Mouse (Mus musculus) T-helper 17 cell (primary cell): ENCODE measurements at regions not wholly inside any gene's neighbourhood (a gene's known extent, or its start where the extent isn't known, plus 50 kb on each side); places are given as distances from the start of the nearest gene placed in this dataset.

Experiments used
- in situ Hi-C, 2 experiments: fragments of 300-600 bp; cut with MboI, MseI; formaldehyde crosslinking; loops; 1 replicate in 1 of 2; 2 replicates in 1 of 2; pipeline ENCODE4 v1.15.1; 2025; ENCODE audit warnings: high pct_unique_total_duplicates in 2 of 2

DNA sequence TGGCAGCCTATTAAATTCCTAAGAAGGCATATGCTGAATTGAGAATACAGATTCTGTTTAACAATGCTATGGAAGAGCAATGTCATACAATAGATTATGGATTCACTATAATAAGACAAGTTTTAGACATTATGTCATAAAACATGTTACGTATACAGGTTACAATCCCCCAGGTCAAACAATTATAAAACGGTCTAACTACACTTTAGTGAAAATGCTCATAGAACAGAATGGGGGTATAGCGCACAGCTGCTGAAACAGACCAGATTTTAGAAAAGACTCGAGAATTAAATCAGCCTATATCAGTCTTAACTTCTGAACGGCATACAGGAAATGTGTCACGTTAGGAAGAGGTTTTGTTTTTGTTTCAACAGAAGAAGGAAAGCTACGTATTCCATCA is 660.5 kb upstream of the Sel1l start:
- in situ Hi-C loops: loop anchor here in 1 of 2 experiments (25.0 kb wide), 1 partner anchor 703 kb away; no protein-coding TSS in a partner anchor

DNA sequence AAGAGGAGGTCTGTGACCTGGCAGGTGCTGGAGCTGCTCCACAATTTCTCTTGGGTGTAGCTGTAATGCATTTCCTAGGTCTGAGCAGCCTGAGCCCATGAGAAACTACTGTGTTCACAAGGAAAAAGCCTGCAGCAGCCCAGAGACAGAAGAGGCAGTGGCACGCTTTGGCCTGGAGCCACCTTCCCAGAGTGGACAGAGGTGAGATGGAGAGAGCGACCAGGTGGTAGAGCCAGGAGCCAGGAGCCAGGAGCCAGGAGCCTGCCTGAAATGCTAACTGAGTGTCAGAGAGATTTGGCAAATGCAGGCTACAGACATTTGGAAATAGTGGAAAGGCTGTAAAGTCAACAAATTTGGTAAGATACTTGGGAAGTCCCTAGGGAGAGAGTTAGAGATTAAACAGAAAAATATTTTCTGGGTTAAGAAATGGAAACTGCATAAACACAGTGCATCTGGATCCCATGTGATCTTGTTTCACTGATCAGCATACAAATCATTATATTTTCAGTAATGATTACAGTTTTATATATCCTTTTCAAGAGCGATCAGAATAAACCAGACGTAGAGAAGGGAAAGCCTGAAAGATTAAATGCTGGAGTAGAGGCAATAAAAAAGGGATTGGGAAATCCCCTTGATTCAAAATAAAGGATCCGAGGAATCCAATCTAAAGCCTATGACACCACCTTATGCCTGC is 660.0 kb upstream of the Sel1l start:
- in situ Hi-C loops: loop anchor here in 1 of 2 experiments (25.0 kb wide), 1 partner anchor 703 kb away; no protein-coding TSS in a partner anchor

DNA sequence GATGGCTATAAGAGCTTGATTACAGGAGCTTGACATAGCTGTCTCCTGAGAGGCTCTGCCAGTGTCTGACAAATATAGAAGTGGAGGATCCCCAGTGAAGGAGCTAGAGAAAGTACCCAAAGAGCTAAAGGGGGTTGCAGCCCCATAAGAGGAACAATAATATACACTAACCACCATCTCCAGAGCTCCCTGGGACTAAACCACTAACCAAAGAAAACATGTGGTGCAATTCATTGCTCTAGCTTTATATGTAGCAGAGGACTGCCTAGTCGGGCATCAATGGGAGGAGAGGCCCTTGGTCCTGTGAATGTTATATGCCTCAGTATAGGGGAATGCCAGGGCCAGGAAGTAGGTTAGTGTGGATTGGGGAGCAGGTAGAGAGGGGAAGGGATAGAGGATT is 635.0 kb upstream of the Sel1l start:
- in situ Hi-C loops: no loop called here

DNA sequence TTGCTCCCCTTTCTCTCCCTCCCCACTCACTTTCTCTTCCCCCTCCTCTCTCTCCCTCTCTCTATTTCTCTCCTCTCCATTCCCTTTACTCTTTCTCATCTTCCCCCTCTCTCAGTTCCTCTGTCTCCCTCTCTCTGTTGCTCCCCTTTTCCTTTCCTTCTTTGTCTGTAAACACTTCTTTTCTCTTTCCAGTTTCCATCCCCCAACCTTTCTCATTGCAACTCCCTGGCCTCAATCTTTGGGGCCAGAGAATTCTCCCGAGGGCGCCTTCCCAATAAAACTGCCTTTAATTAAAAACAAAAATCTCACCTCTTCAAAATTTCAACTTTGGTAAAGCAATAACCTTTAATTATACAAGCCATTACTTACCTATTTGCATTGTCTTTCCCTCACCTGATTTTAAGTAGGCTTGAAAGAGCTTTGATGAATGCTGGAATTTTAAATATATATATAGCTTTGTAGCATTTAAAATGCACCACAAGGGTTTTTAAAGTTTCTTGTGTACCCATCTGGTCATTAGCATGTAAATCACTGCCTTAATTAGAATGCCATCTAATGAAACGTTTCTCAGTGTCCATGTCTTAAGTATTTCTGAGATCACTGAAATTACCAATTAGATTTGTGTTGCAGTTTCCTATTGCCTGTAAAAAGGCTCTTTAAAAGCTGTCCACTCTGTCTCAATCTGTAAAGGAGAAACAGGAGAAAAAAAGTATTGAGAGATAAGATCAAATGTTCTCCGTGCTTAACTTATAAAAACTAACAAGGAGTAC is 625.5 kb upstream of the Sel1l start:
- in situ Hi-C loops: no loop called here

DNA sequence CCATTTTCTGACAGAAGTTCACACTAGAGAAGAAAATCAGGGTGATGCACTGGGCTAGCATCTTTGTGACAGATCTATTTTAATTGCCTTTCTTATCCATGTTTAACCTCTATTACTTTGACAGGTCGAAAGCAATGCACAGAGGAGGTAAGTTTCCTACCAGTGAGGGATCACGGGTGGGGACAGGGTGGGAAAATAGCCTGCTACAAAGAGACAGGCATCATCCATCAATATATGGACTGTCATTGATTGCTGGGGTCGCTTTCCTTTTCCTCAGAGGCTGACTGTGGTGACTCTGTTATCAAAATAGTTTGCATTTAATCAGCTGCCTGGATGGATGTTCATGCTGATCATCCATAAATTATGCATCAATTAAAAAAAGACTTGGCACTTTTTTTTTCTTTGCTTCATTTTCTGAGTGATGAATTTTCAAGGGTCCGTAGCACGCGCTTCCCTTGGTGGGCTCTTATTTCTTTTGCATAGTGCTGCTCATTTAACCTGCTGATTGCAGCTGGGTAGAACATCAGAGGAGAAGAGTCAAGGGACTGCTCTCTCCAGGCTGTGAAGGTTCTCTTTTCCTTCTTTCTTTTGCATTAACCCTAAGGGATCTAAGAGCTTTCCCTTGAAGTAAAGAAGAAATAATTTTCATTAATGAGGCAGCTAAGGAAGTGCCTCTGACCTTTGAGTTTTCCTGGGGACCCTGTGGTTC is 602.3 kb upstream of the Sel1l start:
- in situ Hi-C loops: no loop called here

DNA sequence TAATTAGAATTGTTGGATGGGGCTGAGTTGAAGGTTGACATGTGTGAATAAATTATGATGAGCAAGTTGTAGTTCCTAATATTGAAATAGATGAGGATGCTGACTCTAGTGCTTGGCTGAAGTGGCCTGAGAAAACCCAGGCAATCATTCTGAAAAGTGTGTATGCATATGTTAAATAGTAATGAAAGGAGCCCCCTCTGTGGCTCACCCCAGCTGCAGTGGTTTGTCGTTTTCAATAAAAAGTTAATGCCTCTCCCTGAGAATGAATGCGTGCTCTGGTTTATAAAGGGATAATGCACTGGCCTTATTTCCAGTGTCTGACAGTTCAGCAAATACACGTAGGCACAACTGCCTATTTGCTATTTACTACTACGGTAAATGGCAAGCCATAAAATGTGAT is 569.5 kb upstream of the Sel1l start:
- in situ Hi-C loops: no loop called here

DNA sequence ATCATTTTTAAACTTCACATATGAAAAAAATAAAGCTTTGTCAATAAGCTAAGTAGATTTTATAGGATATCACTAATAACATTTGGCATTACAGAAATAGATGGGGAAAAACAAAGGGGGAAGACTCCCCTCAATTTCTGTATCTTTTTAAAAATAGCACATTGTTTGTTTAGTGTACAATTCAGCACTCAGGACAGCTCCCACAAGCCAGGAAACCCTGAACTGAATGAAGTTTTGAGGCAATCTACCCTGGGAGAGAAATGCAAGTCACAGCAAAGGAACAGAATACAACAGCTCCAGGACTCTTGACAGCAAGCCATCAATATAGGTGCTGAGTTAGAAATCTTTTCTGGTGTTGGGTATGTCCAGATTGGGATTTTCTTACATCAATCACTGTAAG is 556.5 kb upstream of the Sel1l start:
- in situ Hi-C loops: no loop called here

DNA sequence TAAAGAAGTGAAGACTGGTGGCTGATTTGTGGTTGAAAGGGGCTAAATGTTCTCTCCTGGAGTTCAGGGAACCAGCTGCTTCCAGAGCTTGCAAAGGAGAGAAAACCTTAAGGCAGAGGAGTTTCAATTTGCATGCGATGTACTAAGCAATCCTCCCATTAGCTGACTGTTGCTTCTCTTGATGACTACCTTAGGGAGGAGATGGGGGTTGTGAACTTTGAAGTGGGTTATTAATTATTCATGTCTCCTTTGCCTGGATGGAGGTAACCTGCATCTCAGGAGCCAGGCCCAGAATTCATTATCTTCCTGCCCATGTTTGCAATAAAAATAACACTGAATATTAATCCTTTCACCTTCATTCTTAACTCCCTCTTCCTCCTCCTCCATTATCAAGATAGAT is 552.0 kb upstream of the Sel1l start:
- in situ Hi-C loops: no loop called here

DNA sequence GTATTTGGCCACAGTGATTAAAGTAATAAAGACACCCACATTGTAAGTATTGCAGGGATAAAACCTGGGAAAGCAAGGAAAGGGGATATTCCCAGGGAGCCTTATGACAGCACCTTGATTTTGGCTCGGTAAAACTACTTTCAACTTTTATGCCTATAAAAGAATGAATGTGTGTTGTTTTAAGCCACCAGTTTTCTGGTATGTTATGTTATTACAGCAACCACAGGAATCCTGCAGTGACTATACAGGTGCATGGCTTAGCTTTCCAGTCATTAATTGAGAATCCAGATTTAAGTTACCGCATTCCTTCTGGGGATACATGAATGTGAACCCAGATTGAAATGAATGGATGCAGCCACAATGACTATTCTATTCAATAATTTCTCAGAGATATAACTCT is 537.2 kb upstream of the Sel1l start:
- in situ Hi-C loops: no loop called here

DNA sequence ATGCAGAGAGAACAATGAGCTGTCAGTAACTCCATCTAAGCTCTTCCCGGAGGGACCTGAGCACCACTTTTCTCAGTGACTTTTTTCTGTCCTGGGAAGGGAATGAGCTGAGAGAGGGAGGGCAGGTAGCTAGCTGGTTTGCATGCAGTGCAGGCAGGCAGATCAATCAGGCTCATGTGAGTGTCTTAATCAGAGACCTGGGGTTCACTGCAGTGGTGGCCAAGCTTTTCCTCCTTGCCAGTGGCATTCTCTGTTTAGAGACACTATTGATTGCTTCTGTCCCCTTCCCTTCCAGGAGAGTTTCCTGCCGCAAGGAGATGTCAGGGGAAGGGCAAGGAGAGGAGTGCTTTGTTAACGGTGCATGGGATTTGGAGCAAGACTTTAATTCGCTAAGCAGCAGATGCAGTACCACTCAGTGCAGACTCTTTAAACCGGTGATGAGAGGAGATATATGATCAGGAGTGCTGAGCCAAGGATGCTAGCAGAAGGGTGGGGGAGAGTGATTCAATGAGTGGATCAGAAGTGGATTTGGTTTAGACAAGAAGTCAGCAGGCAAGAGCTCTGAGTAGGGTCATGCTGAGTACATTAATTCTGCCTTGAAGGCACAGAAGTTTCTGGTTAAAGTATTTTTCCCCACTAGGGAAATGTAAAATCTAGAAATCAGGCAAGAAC is 535.4 kb upstream of the Sel1l start:
- in situ Hi-C loops: no loop called here

DNA sequence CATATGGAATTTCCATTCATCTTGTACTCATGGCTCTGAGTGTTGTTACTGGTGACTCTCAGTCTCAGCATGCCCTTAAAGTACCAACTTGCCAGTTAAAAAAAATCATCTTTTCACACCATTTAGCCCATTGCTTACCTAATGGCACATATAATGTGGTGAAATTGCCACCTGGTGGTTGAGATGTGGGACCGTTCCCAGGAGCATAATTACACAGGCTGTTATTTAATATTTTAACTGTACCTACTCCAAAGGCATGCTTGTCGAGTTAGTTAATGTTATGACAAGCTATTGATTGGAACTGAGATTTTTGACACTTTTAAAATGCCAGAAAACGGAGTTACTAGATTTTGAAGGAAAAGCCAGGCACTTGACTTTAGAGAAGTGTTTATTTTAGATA is 530.2 kb upstream of the Sel1l start:
- in situ Hi-C loops: no loop called here

DNA sequence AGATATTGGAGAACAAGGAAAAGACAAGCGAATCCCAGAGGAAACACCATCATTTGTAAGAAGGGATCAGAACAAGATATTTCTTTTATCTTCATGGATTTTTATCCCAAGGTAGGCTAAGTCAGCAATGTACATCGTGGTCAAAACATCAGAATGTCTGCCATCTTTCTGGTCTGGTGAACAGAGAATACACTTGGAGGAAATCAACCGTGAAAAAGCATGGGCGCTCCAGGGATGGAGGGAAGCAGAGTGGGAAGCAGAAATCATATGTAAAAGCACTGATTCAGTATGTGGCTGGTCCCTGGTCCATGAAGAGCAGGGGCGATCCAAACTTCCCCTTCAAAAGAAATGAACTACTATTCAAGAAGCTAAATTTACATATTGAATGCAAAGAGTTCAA is 517.0 kb upstream of the Sel1l start:
- in situ Hi-C loops: no loop called here

DNA sequence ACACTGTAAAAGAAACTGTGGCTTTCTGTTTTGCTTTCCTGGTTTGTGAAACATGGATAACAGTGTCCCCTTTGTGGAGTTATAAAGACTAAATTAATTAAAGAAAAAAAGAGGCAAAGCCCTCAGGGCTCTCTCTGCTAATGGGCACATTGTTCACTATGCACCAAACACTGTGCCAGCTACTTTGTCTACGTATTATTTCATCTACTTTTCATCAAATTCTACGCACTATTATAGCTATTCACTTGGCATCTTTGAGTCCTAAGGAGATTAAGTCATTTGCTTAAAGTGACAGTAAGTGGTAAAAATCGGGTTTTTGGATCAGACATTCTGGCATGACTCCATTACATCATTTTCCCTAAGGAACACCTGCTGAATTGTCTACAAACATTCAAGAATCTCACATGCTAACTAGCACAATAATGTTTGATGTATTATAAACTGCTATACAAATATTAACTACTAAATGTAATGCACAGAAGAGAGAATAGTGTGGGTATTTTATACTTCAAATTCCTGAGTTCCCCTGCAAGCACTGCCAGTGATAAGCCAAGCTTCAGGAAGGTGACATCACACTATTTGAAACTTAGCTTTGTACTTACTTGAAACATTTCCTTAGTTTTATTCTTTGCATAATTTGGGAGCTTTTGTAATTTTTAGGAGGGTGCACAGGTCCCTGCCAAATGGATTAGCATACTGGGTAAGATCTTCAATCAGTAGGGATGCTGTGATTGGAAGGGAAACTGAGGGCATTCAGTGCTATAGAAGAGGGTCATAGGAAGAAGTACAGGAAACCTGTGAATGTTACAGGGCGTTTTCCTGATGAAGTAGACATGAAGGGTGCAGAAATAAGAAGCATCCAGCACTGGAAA is 504.7 kb upstream of the Sel1l start:
- in situ Hi-C loops: no loop called here

DNA sequence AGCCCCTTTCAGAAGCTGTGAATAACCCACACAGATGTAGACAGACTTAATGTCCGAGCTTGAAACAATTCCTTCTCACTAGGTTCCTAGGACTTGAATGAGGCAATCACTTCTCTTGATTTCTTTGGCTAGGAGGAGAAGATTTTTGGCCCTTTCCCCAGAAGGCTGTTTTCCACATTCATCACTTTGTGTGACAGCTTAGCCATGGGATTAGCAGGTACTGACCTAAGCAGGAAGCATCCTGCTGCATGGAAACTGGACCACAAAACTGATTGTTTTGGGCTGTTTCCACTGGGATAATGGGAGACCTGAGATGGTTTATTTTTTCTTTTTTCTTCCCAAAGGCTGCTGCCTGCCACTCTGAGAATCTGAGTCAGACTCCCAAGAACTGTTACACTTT is 469.3 kb upstream of the Sel1l start:
- in situ Hi-C loops: no loop called here

DNA sequence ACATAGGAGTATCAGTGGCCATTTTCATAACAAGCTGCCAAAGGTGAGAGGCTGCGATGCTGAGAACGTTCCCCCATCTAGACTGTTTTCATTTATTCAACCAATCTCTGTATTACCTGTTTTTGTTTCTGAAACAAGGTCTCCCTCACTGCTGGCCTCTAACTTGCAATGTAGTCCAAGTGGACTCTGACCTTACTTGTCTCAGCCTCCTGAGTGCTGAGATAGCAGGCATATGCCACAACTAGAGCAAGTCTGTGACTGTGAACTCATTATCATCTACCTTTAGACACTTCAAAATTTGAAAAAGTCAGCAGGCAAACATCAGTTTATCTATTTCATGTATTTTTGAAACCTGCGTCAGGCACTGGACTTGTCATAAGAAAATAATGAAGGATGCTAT is 468.7 kb upstream of the Sel1l start:
- in situ Hi-C loops: no loop called here

DNA sequence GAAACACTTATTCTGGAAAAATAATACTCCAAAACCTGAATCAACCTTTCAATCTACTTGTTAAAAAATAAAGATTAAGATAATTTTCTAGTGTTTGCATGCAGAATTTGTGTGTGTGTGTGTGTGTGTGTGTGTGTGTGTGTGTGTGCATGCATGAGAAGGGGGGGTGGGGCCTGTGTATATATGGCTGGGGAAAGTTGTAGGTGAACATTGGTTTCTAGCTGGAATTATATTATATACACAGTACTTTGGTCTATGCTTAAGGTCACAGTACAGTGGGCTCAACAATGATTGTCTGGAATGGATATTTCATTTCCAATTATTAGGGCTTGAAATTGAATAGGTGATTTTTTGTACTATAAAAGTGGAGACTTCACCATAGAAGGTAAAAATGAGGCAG is 467.3 kb upstream of the Sel1l start:
- in situ Hi-C loops: no loop called here

DNA sequence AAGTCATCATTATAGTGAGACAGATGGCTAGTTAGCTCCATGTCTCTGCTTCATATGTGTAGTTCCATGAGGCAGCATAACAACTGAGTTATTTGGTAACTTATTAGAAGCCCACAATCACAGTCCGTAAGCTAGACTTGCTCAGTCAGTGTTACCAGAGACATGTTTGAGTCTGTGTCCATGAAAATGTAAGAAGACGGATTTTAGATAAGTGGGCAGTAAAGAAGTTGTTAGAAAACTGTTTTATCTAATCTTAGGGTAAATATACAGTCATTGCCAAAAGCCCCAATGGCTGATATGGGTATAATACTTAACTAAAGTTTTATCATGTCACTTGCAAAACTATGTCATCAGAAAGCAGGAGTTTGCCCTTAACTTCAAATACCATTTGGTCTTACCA is 466.9 kb upstream of the Sel1l start:
- in situ Hi-C loops: no loop called here

DNA sequence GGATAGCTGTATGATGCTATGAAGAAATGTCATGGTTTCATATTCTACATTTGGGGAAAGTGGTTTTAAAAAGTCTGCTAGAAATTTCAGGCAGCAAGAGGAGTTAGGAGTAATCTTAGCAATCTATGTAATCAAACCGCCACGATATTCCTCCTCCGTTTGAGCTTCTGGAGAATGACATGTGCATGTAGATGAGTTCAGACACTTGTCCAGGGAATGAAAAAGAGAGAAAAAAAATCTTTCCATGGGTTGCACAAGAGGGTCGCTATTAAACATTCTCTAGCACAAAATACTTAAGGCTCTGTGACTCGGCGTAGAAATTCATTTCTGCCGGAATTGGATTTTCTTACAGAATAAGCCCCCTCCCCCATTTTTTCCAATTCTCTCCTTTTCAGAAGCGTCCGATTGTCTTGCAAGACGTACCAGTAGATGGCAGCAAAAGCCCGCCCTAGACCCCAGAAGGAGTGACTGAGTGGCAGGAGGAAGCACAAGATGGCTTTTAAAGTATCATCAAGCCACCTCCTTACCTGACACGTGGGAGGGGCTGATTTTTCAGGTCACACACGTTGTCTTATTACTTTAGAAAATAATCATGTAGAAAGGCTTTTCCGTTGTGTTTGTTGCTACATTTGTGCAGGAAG is 454.1 kb upstream of the Sel1l start:
- in situ Hi-C loops: no loop called here

DNA sequence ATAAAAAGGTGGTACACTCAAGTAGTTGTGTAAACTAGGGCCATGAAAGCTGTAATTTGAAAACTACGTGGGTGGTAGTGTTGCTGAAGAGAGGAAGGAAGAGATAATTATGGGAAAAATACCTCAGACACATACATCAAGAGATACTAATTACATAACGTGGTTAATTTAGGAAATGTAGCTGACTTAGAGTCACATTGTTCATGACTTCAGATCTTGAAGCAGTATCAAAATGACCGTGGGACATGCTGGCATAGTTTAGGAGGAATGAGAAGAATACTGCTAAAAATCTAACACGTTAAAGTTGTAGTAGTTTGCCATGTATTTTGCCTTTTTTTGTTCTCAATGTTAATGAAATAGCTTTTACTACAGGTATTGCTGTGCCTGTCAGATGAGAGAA is 445.9 kb upstream of the Sel1l start:
- in situ Hi-C loops: no loop called here

DNA sequence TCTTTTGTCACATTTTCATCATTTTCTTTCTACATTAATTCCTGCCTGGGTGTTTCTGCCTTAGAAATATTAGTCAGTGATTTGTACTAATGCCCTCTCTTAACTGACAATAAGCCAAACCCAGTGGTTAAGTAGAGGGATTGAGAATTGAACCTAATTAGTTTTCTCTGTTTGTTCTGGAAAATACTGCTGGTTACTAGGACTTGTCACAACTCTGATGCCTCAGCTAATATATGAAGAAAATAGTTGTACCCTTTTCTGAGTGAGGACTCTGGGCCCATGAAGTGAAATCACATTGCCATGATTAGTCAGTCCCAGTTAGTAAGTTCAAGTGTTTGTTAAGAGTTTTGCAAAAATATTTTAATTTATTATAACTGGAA is 444.4 kb upstream of the Sel1l start:
- in situ Hi-C loops: no loop called here
